Mouse (Mus musculus) hindbrain, embryonic 12.5 days (tissue): ENCODE results near the gene Zc3h14. TPM values are rescaled to one million over a fixed set of nuclear protein-coding genes. Genes with fewer than 3 reads are reported as not detected.

Experiments
- ATAC-seq: fragments of 200-750 bp; cut with Nextera tagmentation; 2 replicates; pipeline ENCODE4 v1.8.0; 2017; ENCODE audit warnings: moderate TSS enrichment; ENCODE audit not compliant: low FRiP score
- H3K27ac ChIP-seq: fragments of 300-500 bp; sonication (generic); 2 replicates; pipeline ENCODE4 v1.5.1; 2016; ENCODE audit warnings: mild to moderate bottlenecking
- H3K27me3 ChIP-seq: fragments of 300-500 bp; sonication (generic); 2 replicates; pipeline ENCODE4 v1.6.1; 2016; ENCODE audit warnings: mild to moderate bottlenecking
- H3K36me3 ChIP-seq: fragments of 300-500 bp; sonication (generic); 2 replicates; pipeline ENCODE4 v1.6.1; 2016; ENCODE audit warnings: mild to moderate bottlenecking
- H3K4me1 ChIP-seq: fragments of 300-500 bp; sonication (generic); 2 replicates; pipeline ENCODE4 v1.6.1; 2016
- H3K4me2 ChIP-seq: fragments of 300-500 bp; sonication (generic); replicated peaks from 2 replicates; pipeline ENCODE4 v1.6.1; 2016; ENCODE audit warnings: mild to moderate bottlenecking
- H3K4me3 ChIP-seq: fragments of 300-500 bp; sonication (generic); 2 replicates; pipeline ENCODE4 v1.5.1; 2016; ENCODE audit warnings: mild to moderate bottlenecking
- H3K9ac ChIP-seq: fragments of 300-500 bp; sonication (generic); 2 replicates; pipeline ENCODE4 v1.6.1; 2016; ENCODE audit warnings: mild to moderate bottlenecking, moderate library complexity
- H3K9me3 ChIP-seq: fragments of 300-500 bp; sonication (generic); replicated peaks from 2 replicates; pipeline ENCODE4 v1.6.1; 2016; ENCODE audit warnings: mild to moderate bottlenecking
- WGBS: fragments of 180-500 bp; shearing (Covaris S2); methylation state at CpG from one replicate; pipeline ENCODE4 v1.1.7; 2016; 5-methylcytosine and 5-hydroxymethylcytosine counted together
- polyA plus RNA-seq: library from polyadenylated mRNA; unstranded; fragments of >200 nt; fragmentation: Nextera tagmentation; extraction: Ambion mirVana; gene quantifications from 2 replicates; pipeline ENCODE4 v1.2.1, GENCODE M21; 2016

Zc3h14 gene
- polyA plus RNA-seq, 1 experiment from 2014 or later, result 151 TPM

DNA sequence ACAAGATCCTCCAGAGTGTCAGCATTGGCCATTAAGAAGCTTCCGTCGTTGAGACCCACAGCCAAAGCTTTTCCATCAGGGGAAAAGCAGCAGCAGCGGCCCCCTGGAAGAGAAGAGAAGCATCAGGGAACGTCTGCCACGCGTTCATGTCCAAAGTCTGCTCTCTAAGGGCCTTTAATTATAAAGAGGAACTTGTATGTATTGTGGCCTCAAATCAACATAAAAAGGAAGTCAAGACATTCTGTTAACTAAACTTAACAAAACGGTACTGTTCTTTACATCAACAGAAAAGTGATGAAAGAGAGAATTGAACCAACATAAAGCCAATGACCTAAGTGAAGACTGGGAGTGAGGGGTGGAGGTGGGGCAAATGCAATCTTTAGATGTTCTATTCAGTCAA lies 84.4 kb downstream of the Zc3h14 start:
- no peak overlapping the region for H3K9ac ChIP-seq
- no peaks in the 10 kb centered on the region for H3K9me3 ChIP-seq
- H3K4me2 ChIP-seq, result no peak overlapping the region
- H3K27ac ChIP-seq, result no peak overlapping the region
- no peaks in the 10 kb centered on the region for H3K27me3 ChIP-seq
- H3K4me3 ChIP-seq, result no peak overlapping the region
- ATAC-seq, result no peak
- H3K36me3 ChIP-seq, result peaks cover 27% of the 10 kb centered on the region; the same call in 1 of the 2 replicates
- WGBS, result 90% methylated on average over 7 of the region's 7 CpGs
- H3K4me1 ChIP-seq, result no peaks in the 10 kb centered on the region

DNA sequence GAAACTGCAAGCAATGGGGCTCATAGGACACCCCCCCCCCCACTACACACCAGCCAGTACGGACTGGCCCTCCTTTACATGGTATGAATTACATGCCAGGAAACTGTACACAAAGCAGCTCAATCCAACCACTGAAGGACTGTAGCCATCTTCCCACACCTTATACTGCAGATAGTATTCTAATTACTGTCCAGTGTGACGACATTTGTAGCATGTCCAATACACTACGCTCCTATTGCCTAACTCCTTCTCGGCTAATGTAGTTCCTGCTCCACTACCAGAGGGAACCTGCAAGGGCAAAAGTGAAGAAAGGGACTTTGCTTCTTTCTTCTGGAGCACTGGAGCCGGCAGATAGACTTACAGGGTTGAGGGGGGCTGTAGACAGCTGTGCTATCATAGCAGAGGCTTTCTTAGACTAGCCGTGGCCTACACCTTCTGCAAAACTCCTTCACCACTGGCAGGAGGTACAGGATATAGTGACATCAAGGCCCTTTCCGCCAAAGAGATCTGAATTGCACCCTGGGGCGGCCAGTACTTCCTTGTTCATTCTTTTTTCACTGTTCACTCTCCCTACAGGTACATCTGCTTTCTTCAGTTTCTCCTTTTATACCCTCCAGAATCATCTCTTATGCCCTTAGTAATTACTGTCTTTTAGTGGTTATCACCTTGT lies 86.3 kb downstream of the Zc3h14 start:
- no peak overlapping the region for H3K27ac ChIP-seq
- H3K27me3 ChIP-seq, result no peaks in the 10 kb centered on the region
- H3K4me1 ChIP-seq, result no peaks in the 10 kb centered on the region
- no peaks in the 10 kb centered on the region for H3K9me3 ChIP-seq
- peaks cover 27% of the 10 kb centered on the region; the same call in 1 of the 2 replicates for H3K36me3 ChIP-seq
- 94% methylated on average over 8 of the region's 8 CpGs for WGBS
- no peak overlapping the region for H3K9ac ChIP-seq
- no peak overlapping the region for H3K4me3 ChIP-seq
- ATAC-seq, result no peak
- H3K4me2 ChIP-seq, result no peak overlapping the region

DNA sequence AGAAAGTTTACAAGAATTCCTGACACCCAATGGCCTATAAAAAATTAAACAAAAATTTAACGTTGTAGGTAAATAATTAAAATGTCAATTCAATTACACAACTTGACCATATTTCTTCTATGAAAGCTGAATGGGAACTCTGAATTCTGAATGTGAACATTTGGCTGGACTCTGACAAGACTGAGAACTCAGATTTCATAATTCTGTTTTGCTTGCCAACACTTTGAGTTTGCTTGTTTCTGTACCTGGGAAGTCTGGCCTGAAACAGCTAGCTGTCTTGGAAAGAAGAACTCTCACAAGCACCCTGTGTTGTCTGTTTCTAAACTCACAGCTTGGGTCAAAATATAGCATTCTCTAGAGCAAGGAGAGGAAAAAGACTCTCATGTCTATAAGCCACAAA lies 87.1 kb downstream of the Zc3h14 start:
- Histone ChIP-seq H3K4me1 (no peaks in the 10 kb centered on the region), H3K9ac (no peak overlapping the region), H3K27ac (no peak overlapping the region), H3K27me3 (no peaks in the 10 kb centered on the region), H3K4me2 (no peak overlapping the region), H3K9me3 (no peaks in the 10 kb centered on the region), H3K36me3 (peaks cover 25% of the 10 kb centered on the region; the same call in 1 of the 2 replicates), H3K4me3 (no peak overlapping the region)
- ATAC-seq, result no peak
- WGBS, result 95% methylated on average over 1 of the region's 1 CpGs

DNA sequence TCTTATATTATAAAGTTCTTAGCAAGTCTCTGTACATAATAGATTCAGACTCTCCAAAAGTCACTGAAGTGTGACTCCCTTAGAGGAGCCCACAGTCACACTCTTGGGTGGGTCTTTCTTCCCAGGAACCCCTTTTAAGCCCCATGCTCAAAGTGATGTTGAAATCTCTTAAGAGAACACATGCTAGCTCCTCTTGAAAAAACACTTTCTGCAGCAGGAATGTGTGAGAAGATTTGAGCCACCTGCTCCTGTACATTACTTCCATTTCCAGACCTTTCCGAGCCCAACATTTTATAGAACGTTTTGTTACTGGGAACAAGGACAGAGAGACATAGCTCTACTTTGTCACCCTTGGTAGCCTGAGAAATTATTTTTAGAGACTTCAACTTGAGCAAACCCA lies 88.1 kb downstream of the Zc3h14 start:
- Histone ChIP-seq H3K9me3 (no peaks in the 10 kb centered on the region), H3K27ac (no peak overlapping the region), H3K27me3 (no peaks in the 10 kb centered on the region), H3K36me3 (0 out of 2 replicates have a peak, but pooled peaks cover 19% of the 10 kb centered on the region), H3K9ac (no peak overlapping the region), H3K4me3 (no peak overlapping the region), H3K4me1 (no peaks in the 10 kb centered on the region), H3K4me2 (no peak overlapping the region)
- ATAC-seq, result no peak
- WGBS, result 93% methylated on average over 2 of the region's 2 CpGs

DNA sequence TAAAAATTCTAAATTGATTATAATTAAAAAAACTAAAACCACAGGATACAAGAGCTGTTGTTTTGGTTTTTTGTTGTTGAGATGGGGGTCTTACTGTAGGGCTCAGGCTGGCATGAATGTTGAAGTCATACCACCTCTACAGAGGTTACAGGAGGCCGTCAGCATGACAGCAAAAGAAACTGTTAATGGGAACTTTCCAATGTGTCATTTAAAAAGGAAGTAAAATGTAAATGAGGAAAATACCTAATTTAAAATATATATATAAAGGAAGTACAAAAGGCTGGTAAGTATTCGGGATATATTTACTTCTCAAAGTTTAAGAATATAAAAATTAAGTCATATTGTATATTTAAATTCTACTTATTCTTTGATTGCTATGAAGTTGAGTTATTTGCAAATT lies 88.7 kb downstream of the Zc3h14 start:
- Histone ChIP-seq H3K27ac (no peak overlapping the region), H3K4me2 (no peak overlapping the region), H3K9ac (no peak overlapping the region), H3K36me3 (0 out of 2 replicates have a peak, but pooled peaks cover 20% of the 10 kb centered on the region), H3K4me3 (no peak overlapping the region), H3K27me3 (no peaks in the 10 kb centered on the region), H3K9me3 (no peaks in the 10 kb centered on the region), H3K4me1 (no peaks in the 10 kb centered on the region)
- 91% methylated on average over 2 of the region's 2 CpGs for WGBS
- no peak for ATAC-seq

Other genes with a start within 250 kb of the Zc3h14 start
- 32.1 and 35.1 TPM in 2 replicates for gene Kcnk10, start 168.7 kb upstream of the Zc3h14 start, polyA plus RNA-seq
- gene Spata7, start 118.8 kb upstream of the Zc3h14 start, polyA plus RNA-seq, result 27.1 and 27.4 TPM in 2 replicates
- gene Ptpn21, start 9.6 kb upstream of the Zc3h14 start, polyA plus RNA-seq, result 7.2 and 7.4 TPM in 2 replicates
- gene Eml5, start 154.5 kb downstream of the Zc3h14 start, polyA plus RNA-seq, result 19.6 and 23.6 TPM in 2 replicates
- 39.0 and 40.2 TPM in 2 replicates for gene Ttc8, start 173.6 kb downstream of the Zc3h14 start, polyA plus RNA-seq